17 mouse cellular contexts compared by ENCODE assay signal in genomic region chr6:125743203-125744100, GRCm38 (mm10). TPM values are rescaled to one million over a fixed set of nuclear protein-coding genes. Genes with fewer than 3 reads are reported as not detected.
A peak's percentile ranks its signal among the peaks of the same experiment; 100 is the strongest.
DNase-seq lines count a peak whose midpoint lies in the region; ATAC-seq and TF ChIP-seq lines count a peak whose summit lies in the region.
"Had no signal": no experiment of that assay in that cellular context is flagged by ENCODE, and none has a peak within 500 bp of the region (broad histone marks: within the 10 kb centered on the region; RNA-seq: fewer than 3 reads in every experiment).

No protein-coding gene starts in this region.

- no peak overlapping the region for H3K27ac ChIP-seq in heart, postnatal 0 days (ENCODE audit: low read depth)
- no peak overlapping the region for H3K27ac ChIP-seq in lung, postnatal 0 days (ENCODE audit: low read length)
- no peak overlapping the region for H3K27ac ChIP-seq in forebrain, embryonic 12.5 days
- H3K27ac ChIP-seq: limb, embryonic 10.5 days; midbrain, embryonic 15.5 days had no signal

- POLR2A ChIA-PET in Patski (lab: Charles Lee), result no interaction called here

- peak; percentile 23; the same call in 1 of the 2 replicates for TF ChIP-seq CTCF in heart, postnatal 0 days (IDR thresholded peaks at IDR 0.05; ENCODE audit: low read depth)
- peak; percentile 49 for TF ChIP-seq CTCF in lung, postnatal 0 days (IDR thresholded peaks at IDR 0.05)
- TF ChIP-seq CTCF in Patski (IDR thresholded peaks at IDR 0.05), result peak; percentile 46

- 90% methylated on average over 10 of the region's 10 CpGs for WGBS in heart, postnatal 0 days
- 86% methylated on average over 10 of the region's 10 CpGs for WGBS in lung, postnatal 0 days
- 92% methylated on average over 10 of the region's 10 CpGs for WGBS in forebrain, embryonic 12.5 days

- H3K9ac ChIP-seq in heart, postnatal 0 days (replicated peaks; ENCODE audit: low read depth, low read length), result no peak overlapping the region
- no peak overlapping the region for H3K9ac ChIP-seq in lung, postnatal 0 days (replicated peaks; ENCODE audit: low read depth)
- H3K9ac ChIP-seq in forebrain, embryonic 12.5 days, result no peak overlapping the region
- H3K9ac ChIP-seq: midbrain, embryonic 15.5 days had no signal

- no peaks in the 10 kb centered on the region for H3K4me1 ChIP-seq in heart, postnatal 0 days (ENCODE audit: control insufficient read depth, insufficient read depth)
- no peaks in the 10 kb centered on the region for H3K4me1 ChIP-seq in lung, postnatal 0 days (ENCODE audit: insufficient read depth, low read depth, low read length)
- no peaks in the 10 kb centered on the region for H3K4me1 ChIP-seq in forebrain, embryonic 12.5 days
- H3K4me1 ChIP-seq: midbrain, embryonic 15.5 days had no signal

- CTCF ChIA-PET in Patski (lab: Charles Lee), result no interaction called here

- intact Hi-C loops in heart, postnatal 25 days (cut with DNase I), result loop anchor here (5.0 to 10.0 kb wide), 2 partner anchors 301 to 429 kb away; no protein-coding TSS in a partner anchor

- H3K27me3 ChIP-seq in heart, postnatal 0 days (ENCODE audit: control insufficient read depth, insufficient read depth, low read length), result no peaks in the 10 kb centered on the region
- H3K27me3 ChIP-seq in lung, postnatal 0 days (replicated peaks; ENCODE audit: insufficient read depth, low read length), result no peaks in the 10 kb centered on the region
- H3K27me3 ChIP-seq in Patski, result peaks cover 7% of the 10 kb centered on the region
- no peaks in the 10 kb centered on the region for H3K27me3 ChIP-seq in forebrain, embryonic 12.5 days
- H3K27me3 ChIP-seq: midbrain, embryonic 15.5 days had no signal

- in situ Hi-C loops in Patski (cut with MboI; ENCODE audit: low pct_unique_long_range_greater_than_20kb), result no loop called here

- ATAC-seq in heart, postnatal 0 days (ENCODE audit: insufficient read depth, low read depth), result no peak
- no peak for ATAC-seq in lung, postnatal 0 days
- ATAC-seq in Patski, result no peak
- no peak for ATAC-seq in forebrain, embryonic 12.5 days (ENCODE audit: low FRiP score)
- ATAC-seq: forebrain, embryonic 14.5 days; midbrain, embryonic 15.5 days had no signal

- H3K4me3 ChIP-seq in heart, postnatal 0 days (ENCODE audit: low read depth, low read length), result no peak overlapping the region
- H3K4me3 ChIP-seq in lung, postnatal 0 days (ENCODE audit: low read depth, low read length), result no peak overlapping the region
- H3K4me3 ChIP-seq in forebrain, embryonic 12.5 days (replicated peaks), result no peak overlapping the region
- H3K4me3 ChIP-seq: limb, embryonic 10.5 days; midbrain, embryonic 15.5 days had no signal

- H3K36me3 ChIP-seq in heart, postnatal 0 days (replicated peaks; ENCODE audit: control insufficient read depth, insufficient read depth, low read length), result no peaks in the 10 kb centered on the region
- H3K36me3 ChIP-seq in lung, postnatal 0 days (ENCODE audit: insufficient read depth, low read length), result no peaks in the 10 kb centered on the region
- no peaks in the 10 kb centered on the region for H3K36me3 ChIP-seq in forebrain, embryonic 12.5 days (replicated peaks)
- H3K36me3 ChIP-seq: limb, embryonic 10.5 days; midbrain, embryonic 15.5 days had no signal

- DNase-seq in heart, postnatal 0 days (ENCODE audit: low spot score), result no peak
- no peak for DNase-seq in heart, postnatal 25 days (ENCODE audit: low spot score)
- peak; percentile 10 for DNase-seq in lung, postnatal 0 days (ENCODE audit: low spot score)
- no peak for DNase-seq in lung, adult 18-20 months
- DNase-seq in Patski (ENCODE audit: low read depth, low spot score), result no peak
- DNase-seq in retina, embryonic 14.5 days (ENCODE audit: low spot score), result peak; percentile 25
- DNase-seq in thymus, postnatal 14 days, result no peak
- DNase-seq: adrenal gland, postnatal 25 days; cerebellum, postnatal 36 days; gastrocnemius, postnatal 25 days; heart, postnatal 4 days; kidney, adult 11 months; lung, adult 2 months had no signal

- H3K9me3 ChIP-seq in heart, postnatal 0 days (replicated peaks; ENCODE audit: control insufficient read depth, low read length), result no peaks in the 10 kb centered on the region
- H3K9me3 ChIP-seq in lung, postnatal 0 days (ENCODE audit: low read length), result no peaks in the 10 kb centered on the region
- no peaks in the 10 kb centered on the region for H3K9me3 ChIP-seq in forebrain, embryonic 12.5 days
- H3K9me3 ChIP-seq: limb, embryonic 10.5 days; midbrain, embryonic 15.5 days had no signal

- TF ChIP-seq EP300 in heart, postnatal 0 days (IDR thresholded peaks at IDR 0.05; ENCODE audit: low read depth), result no peak
- no peak for TF ChIP-seq EP300 in lung, postnatal 0 days (IDR thresholded peaks at IDR 0.05)

- H3K4me2 ChIP-seq in heart, postnatal 0 days (ENCODE audit: low read depth, low read length), result no peak overlapping the region
- no peak overlapping the region for H3K4me2 ChIP-seq in lung, postnatal 0 days (replicated peaks; ENCODE audit: low read depth, low read length)
- H3K4me2 ChIP-seq in forebrain, embryonic 12.5 days, result no peak overlapping the region
- H3K4me2 ChIP-seq: midbrain, embryonic 15.5 days had no signal

RNA-seq across cellular contexts. Expression of gene Ano2, which starts 53.2 kb away (rescaled TPM):
- 0.23 and 2.7 TPM in 2 replicates for total RNA-seq in heart, postnatal 0 days (2014; rRNA removed; ENCODE audit: low replicate concordance)
- not detected in 2 replicates for polyA plus RNA-seq in heart, postnatal 0 days (2015; fragmentation: Nextera tagmentation; extraction: Ambion mirVana)
- total RNA-seq in heart, postnatal 25 days (2021), result not detected
- polyA plus RNA-seq in lung, postnatal 0 days (2015; fragmentation: Nextera tagmentation; extraction: Ambion mirVana), result 0.18 and 0.25 TPM in 2 replicates
- 0.13 TPM for polyA plus RNA-seq in Patski (2021)
- polyA plus RNA-seq in forebrain, embryonic 12.5 days (2016; fragmentation: Nextera tagmentation; extraction: Ambion mirVana), result 0.18 and 0.26 TPM in 2 replicates
- total RNA-seq: adrenal gland, postnatal 25 days; gastrocnemius, postnatal 25 days had no signal

Comparison
In these comparisons a context has a peak if more than half of its experiments do, and no peak if none do; other contexts are left out.
1. DNase-seq: peak in lung, postnatal 0 days (single experiment) and retina, embryonic 14.5 days (single experiment); none in heart, postnatal 0 days (single experiment), heart, postnatal 25 days (single experiment), lung, adult 18-20 months (0 of 2), Patski (single experiment) and thymus, postnatal 14 days (single experiment).
2. Peak in every context shown above with its lines, with median percentiles within 50 percentile points of each other: CTCF ChIP-seq.